Mouse (Mus musculus) heart, embryonic 10.5 days (tissue): ENCODE data around the gene Mrpl38. TPM values are rescaled to one million over a fixed set of nuclear protein-coding genes. Genes with fewer than 3 reads are reported as not detected.

Source experiments
- polyA plus RNA-seq: library from polyadenylated mRNA; unstranded; fragments of >200 nt; fragmentation: Nextera tagmentation; extraction: Ambion mirVana; gene quantifications from 2 replicates; pipeline ENCODE4 v1.2.1, GENCODE M21; 2016

Gene Mrpl38
- polyA plus RNA-seq, 1 experiment from 2014 or later, result 127 TPM

Other genes with a start within 250 kb of the Mrpl38 start
- 13.7 and 17.9 TPM in 2 replicates for gene Smim5, start 238.9 kb downstream of the Mrpl38 start, polyA plus RNA-seq
- gene Smim6, start 226.9 kb downstream of the Mrpl38 start, polyA plus RNA-seq, result 1.6 and 1.7 TPM in 2 replicates
- gene Sap30bp, start 205.6 kb downstream of the Mrpl38 start, polyA plus RNA-seq, result 29.4 and 35.8 TPM in 2 replicates
- gene Recql5, start 205.4 kb downstream of the Mrpl38 start, polyA plus RNA-seq, result 20.4 and 22.3 TPM in 2 replicates
- gene Itgb4, start 164.2 kb downstream of the Mrpl38 start, polyA plus RNA-seq, result 0.67 and 1.1 TPM in 2 replicates
- gene Galk1, start 126.1 kb downstream of the Mrpl38 start, polyA plus RNA-seq, result 202 and 273 TPM in 2 replicates
- 684 and 1,078 TPM in 2 replicates for gene H3f3b, start 110.9 kb downstream of the Mrpl38 start, polyA plus RNA-seq
- gene Unk, start 108.5 kb downstream of the Mrpl38 start, polyA plus RNA-seq, result 33.3 and 37.1 TPM in 2 replicates
- gene Unc13d, start 60.9 kb downstream of the Mrpl38 start, polyA plus RNA-seq, result 6.1 and 7.2 TPM in 2 replicates
- gene Wbp2, start 51.9 kb downstream of the Mrpl38 start, polyA plus RNA-seq, result 122 and 158 TPM in 2 replicates
- 25.9 and 38.7 TPM in 2 replicates for gene Trim47, start 11.7 kb downstream of the Mrpl38 start, polyA plus RNA-seq
- gene Trim65, start 7.7 kb downstream of the Mrpl38 start, polyA plus RNA-seq, result 3.6 and 3.8 TPM in 2 replicates
- gene Fbf1, start 29.3 kb upstream of the Mrpl38 start, polyA plus RNA-seq, result 27.7 and 30.6 TPM in 2 replicates
- 87.6 and 99.5 TPM in 2 replicates for gene Ten1, start 60.0 kb upstream of the Mrpl38 start, polyA plus RNA-seq
- 24.5 and 32.7 TPM in 2 replicates for gene Acox1, start 60.2 kb upstream of the Mrpl38 start, polyA plus RNA-seq
- gene Evpl, start 99.2 kb upstream of the Mrpl38 start, polyA plus RNA-seq, result 0.67 and 1.5 TPM in 2 replicates
- gene Srp68, start 135.3 kb upstream of the Mrpl38 start, polyA plus RNA-seq, result 90.7 and 101 TPM in 2 replicates
- gene Galr2, start 142.1 kb upstream of the Mrpl38 start, polyA plus RNA-seq, result 0.07 and 0.21 TPM in 2 replicates
- 48.7 and 56.4 TPM in 2 replicates for gene Exoc7, start 168.4 kb upstream of the Mrpl38 start, polyA plus RNA-seq
- gene Foxj1, start 196.5 kb upstream of the Mrpl38 start, polyA plus RNA-seq, result 0.31 and 0.74 TPM in 2 replicates